Mouse (Mus musculus): ENCODE measurements at regions not wholly inside any gene's neighbourhood (a gene's known extent, or its start where the extent isn't known, plus 50 kb on each side); places are given as distances from the start of the nearest gene placed in this dataset.

DNA sequence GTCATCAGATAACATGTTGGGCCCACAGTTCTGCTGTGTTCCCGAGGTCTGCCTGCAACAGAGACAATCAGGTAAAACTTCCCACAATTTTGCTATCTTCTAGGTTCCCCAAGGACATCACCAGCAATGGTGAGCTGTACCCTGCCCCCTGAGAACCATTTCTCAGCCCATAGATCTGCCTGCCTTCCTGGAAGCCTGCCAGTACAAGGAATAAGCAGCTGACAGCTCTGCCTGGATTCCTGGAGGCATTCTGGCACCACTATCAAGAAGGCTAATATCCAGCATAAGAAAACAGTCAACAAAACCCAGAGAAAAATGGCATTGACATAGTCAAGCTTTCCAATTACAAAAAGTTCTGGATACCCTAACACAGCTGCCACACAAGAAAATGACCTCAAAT is 774.2 kb upstream of the Ppp6c start:
- CTCF ChIA-PET: interaction anchor here in 1 of 4 experiments (0.6 kb wide), 1 partner anchor 869 kb away, joined by 4 read pairs; no protein-coding TSS in a partner anchor

More for the DNA sequence above, 774.2 kb upstream of the Ppp6c start:
- POLR2A ChIA-PET: no interaction called here
